Mouse (Mus musculus) left cerebral cortex, postnatal 25 days (tissue): Measurements from ENCODE around the gene 4930519G04Rik. TPM values are rescaled to one million over a fixed set of nuclear protein-coding genes. Genes with fewer than 3 reads are reported as not detected.
"Not testable (repeated sequence)": the region's sequence is repeated elsewhere in the genome, so short reads cannot be mapped to it uniquely, and the experiment has no call there.

Source experiments
- DNase-seq, 2 experiments: peaks; one replicate each; pipeline ENCODE4 v3.0.0; 2022; ENCODE audit warnings: low spot score in 2 of 2, mixed read lengths in 1 of 2
- intact Hi-C: fragments of 180-260 bp; cut with DNase I; formaldehyde crosslinking; loops from one replicate; pipeline ENCODE4 v1.15.1; 2025
- total RNA-seq, 2 experiments: library from RNA; stranded (reverse); gene quantifications; 2 replicates each; pipeline ENCODE4 v1.2.3; 2021

4930519G04Rik gene
- total RNA-seq, 2 experiments from 2014 or later: not detected

- no peak for DNase-seq
- intact Hi-C loops: no loop called here
Measured at GRCm38 (mm10) chr5:114896688-114897373, 43.4 kb downstream of the 4930519G04Rik start, which contains the start of gene Oasl2. Oasl2 (plus strand) TSS chr5:114896936.

- DNase-seq: no peak
- intact Hi-C loops: no loop called here
Measured at GRCm38 (mm10) chr5:114897374-114897793, 43.9 kb downstream of the 4930519G04Rik start.

- intact Hi-C loops: no loop called here
- DNase-seq: no peak
Measured at GRCm38 (mm10) chr5:114898857-114899256, 45.4 kb downstream of the 4930519G04Rik start.

GRCm38 (mm10) chr5:114902413-114902812 is 48.9 kb downstream of the 4930519G04Rik start:
- no peak for DNase-seq
- intact Hi-C loops: no loop called here

GRCm38 (mm10) chr5:114908598-114909305 is 55.3 kb downstream of the 4930519G04Rik start:
- DNase-seq: no peak
- intact Hi-C loops: no loop called here

- intact Hi-C loops: no loop called here
- DNase-seq: no peak
Measured at GRCm38 (mm10) chr5:114913686-114914085, 60.2 kb downstream of the 4930519G04Rik start.

GRCm38 (mm10) chr5:114914855-114915254 is 61.4 kb downstream of the 4930519G04Rik start:
- intact Hi-C loops: no loop called here
- DNase-seq: peak; percentile 12 to 78

- intact Hi-C loops: no loop called here
- DNase-seq: no peak
Measured at GRCm38 (mm10) chr5:114915854-114916253, 62.4 kb downstream of the 4930519G04Rik start.

GRCm38 (mm10) chr5:114916777-114917176 is 63.3 kb downstream of the 4930519G04Rik start:
- intact Hi-C loops: no loop called here

GRCm38 (mm10) chr5:114917357-114917756 is 63.9 kb downstream of the 4930519G04Rik start:
- intact Hi-C loops, DNase-seq: not testable (repeated sequence)

More at GRCm38 (mm10) chr5:114916777-114917176, 63.3 kb downstream of the 4930519G04Rik start:
- no peak for DNase-seq

GRCm38 (mm10) chr5:114921551-114922365 is 68.3 kb downstream of the 4930519G04Rik start:
- intact Hi-C loops: no loop called here
- peak in 1 of 2 experiments; percentile 15 for DNase-seq

GRCm38 (mm10) chr5:114922366-114922731 is 68.9 kb downstream of the 4930519G04Rik start:
- intact Hi-C loops: no loop called here
- DNase-seq: no peak

- intact Hi-C loops: no loop called here
- DNase-seq: no peak
Measured at GRCm38 (mm10) chr5:114922998-114923473, 69.6 kb downstream of the 4930519G04Rik start, which contains the start of gene Oasl1. Oasl1 (plus strand) TSS chr5:114923240.

- no peak for DNase-seq
- intact Hi-C loops: no loop called here
Measured at GRCm38 (mm10) chr5:114926153-114926684, 72.8 kb downstream of the 4930519G04Rik start.

- intact Hi-C loops: no loop called here
- no peak for DNase-seq
Measured at GRCm38 (mm10) chr5:114926753-114927152, 73.3 kb downstream of the 4930519G04Rik start.

- DNase-seq: no peak
- intact Hi-C loops: no loop called here
Measured at GRCm38 (mm10) chr5:114931626-114932025, 78.2 kb downstream of the 4930519G04Rik start.

GRCm38 (mm10) chr5:114933206-114933605 is 79.7 kb downstream of the 4930519G04Rik start:
- no peak for DNase-seq
- intact Hi-C loops: no loop called here
